Mouse (Mus musculus) gastrocnemius, adult 8-10 months (tissue): ENCODE data around the gene Pbx1. TPM values are rescaled to one million over a fixed set of nuclear protein-coding genes. Genes with fewer than 3 reads are reported as not detected.
A peak's percentile ranks its signal among the peaks of the same experiment; 100 is the strongest.

Experiments
- DNase-seq, 2 experiments: peaks; one replicate each; pipeline ENCODE4 v3.0.0; 2022; ENCODE audit warnings: low spot score in 2 of 2
- total RNA-seq, 4 experiments: library from RNA; stranded (reverse); gene quantifications; 2 replicates each; pipeline ENCODE4 v1.2.4; 2022

Gene Pbx1
- total RNA-seq, 4 experiments from 2014 or later, result 18.8 to 23.7 (median 20.0) TPM

DNA sequence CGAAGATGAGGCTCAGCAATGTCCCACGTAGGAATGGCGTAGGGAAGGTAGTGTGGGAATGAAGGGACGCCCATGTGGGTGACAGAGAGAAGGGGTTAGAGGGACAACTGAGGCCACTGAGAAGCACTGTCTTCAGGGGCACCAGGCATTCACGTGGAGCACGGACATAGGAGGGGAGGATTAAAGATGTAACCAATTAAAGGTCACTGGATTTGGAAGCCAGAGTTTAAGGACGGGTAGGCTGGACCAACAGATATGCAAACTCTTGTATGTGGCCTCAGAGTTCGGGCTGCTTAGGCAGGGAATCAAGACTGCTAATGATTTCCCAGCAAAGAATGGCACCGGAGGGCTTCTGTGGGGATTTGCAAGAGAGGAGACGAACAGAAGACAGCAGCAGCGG, 252.4 kb downstream of the Pbx1 start:
- DNase-seq, result no peak

DNA sequence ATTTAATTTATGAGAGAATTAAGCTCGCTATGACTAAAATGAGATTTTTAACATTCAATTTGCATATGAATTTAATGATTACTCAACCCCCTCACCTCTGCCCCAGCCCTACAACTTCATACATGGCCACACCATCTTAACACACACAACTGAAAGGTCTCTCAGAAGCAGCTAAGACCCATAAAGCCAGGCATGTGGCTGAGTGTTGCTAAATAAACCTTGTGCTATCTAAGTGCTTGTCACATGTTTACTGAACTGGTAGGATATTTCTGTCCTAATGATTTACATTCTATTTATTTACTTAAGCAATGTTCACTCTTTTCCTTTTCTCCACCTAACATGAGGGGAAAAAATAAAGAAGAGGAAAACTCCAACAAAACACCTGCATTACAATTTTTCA, 253.5 kb downstream of the Pbx1 start:
- DNase-seq, result no peak

DNA sequence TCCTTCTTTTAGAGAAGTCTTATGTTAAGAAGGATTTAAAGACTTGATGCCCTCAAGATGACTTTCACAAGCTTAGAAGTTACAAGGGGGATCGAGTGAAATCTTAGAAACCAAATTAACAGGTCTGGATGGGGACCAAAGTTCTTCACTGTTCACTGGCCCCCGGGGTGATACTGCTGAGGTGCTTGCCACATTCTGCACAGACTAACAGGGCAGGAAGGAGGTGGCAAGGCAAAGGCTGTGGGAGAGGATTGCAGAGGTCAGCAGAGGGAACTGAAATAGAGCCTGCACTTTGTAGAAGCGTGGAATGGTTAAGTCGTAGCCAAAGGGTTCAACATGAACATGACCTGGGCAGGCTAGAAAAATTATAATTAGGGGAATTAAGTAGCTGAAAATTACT, 256.5 kb downstream of the Pbx1 start:
- peak in 1 of 2 experiments; percentile 13 for DNase-seq

DNA sequence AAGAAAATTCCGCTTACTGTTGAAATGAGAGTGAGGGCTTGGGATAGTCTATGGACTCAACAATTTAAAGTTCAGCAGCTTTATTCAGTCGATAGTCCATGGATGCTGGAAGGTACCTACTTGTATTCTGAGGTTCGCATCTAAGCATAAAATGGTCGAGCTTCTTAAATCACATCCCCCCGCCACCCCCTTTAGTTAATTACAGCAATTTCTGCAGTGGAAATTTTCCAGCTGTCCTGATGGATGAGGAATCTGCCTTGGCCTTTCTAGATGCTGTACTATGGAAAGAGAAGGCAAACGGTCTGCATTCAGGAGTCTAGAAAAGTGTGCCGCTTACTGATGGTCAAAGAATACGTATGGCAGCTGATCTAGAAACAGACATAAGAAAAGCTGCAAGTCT, 262.3 kb downstream of the Pbx1 start:
- DNase-seq, result no peak

DNA sequence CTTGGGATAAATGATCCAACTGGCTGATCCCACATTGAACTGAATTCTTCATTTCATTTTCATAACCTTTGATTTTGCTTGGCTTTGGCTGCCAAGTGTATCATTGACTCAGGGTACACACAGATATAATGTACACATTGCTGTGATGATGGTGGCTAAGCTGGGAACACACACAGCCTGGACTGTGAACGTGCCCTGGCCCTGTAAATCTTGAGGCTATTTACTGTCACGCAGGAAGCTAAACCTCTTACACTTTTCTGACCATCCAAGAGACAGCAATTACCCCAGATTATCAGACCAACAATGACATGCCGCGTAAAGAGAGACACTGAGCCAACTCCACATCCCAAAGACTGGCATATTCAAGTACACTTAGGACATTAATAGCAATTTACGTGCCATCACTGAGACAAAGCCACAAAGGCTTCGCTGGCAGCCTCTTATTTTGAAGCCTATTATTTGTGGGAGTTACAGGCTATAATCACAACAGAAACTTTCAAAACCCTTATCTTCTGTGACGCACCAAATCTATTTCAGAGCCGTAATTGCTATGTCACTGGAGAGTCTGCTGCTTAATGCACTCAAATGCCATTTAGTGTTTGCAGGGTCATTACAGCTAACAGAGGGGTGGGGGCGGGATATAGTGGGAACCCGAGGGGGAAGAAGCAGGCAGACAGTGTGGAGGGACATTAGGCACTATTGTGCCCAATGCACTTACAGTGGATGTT, 262.9 kb downstream of the Pbx1 start:
- no peak for DNase-seq

DNA sequence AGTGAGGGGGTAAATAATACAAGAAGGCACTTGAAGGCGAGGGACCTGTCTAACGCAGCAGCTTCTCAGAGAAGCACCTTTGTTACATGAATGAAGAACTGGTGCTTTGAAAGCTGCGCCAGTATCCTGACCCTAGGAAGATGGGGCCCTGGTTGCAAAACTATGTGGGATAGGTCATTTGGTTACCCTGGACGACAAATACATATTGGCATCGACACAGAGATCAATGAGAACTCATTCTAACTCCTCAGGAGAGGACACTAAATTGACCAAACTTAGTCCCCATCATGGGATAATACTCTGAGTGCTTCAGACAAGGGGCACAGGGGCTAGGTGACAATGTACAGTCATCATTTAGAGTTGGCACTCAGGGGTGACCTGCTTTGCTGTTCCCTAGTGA, 264.3 kb downstream of the Pbx1 start:
- DNase-seq, result no peak

DNA sequence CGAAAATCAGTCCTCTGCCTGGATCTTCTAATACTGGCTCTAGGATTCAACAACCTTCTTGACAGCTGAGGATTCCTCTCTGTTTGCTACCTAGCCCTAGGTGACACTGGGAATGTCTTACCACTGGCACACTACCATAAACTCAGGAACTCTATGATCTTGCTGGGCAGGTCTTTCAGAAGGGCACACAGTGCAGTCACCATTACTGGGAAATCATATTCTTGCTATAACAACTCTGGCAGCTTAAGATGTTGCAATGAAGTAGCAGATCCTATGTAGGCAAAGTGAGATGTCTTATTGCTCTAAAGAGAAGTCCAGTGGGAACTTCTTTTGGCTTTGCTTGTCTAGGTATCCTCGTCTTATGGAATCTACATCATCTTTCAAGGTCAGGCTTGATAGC, 265.2 kb downstream of the Pbx1 start:
- no peak for DNase-seq

DNA sequence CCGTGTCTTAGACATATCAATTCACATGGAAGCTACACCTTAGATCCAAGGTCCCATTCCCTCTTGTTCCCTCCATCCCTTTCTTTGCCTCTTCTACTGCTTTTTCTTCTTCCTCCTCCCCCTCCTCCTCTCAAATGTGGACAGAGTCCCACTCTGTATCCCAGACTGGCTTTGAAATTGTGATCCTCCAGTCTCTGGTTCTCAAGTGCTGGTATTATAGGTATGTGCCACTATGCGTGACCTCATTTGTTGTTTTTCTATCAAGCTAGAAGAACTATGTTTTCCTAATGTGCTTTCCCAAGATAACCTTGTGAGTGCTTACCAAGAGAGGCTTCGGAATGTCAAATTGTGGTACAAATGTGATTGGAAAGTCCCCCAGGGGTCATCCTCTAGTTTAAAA, 267.1 kb downstream of the Pbx1 start:
- DNase-seq, result no peak

DNA sequence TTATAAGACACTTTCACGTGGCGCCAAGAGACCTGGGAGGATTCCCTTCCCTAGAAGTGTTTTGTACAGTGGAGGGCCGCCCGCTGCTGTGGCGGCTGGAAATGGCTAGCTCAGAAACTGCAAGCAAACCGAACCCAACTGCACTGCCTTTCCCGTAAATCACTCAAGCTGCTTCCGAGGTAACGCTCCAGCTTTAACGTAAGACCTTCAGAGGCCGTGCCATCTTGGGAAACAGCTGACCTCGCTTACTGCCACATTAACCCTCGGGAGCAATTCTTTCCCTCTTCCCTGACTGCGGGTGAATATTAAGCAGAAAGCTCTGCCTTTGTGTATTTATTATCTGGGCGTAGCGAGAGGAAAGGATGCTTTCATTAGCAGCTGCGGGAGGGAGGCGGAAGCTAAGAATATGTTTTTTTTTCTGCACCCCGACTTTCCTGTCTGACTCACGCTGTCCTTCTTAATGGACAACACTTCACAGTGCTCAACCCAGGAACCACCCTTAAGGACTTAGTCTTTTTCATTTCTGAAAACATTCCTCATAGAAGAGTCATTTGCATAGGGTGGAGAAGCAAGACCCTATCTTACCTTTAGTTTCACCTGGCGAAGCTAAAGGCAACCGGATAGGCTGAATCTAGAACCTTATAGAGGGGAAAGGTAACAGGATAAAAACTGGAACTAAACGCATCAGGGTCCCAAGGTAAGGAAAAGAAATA, 268.4 kb downstream of the Pbx1 start:
- peak in 1 of 2 experiments; percentile 12 for DNase-seq

DNA sequence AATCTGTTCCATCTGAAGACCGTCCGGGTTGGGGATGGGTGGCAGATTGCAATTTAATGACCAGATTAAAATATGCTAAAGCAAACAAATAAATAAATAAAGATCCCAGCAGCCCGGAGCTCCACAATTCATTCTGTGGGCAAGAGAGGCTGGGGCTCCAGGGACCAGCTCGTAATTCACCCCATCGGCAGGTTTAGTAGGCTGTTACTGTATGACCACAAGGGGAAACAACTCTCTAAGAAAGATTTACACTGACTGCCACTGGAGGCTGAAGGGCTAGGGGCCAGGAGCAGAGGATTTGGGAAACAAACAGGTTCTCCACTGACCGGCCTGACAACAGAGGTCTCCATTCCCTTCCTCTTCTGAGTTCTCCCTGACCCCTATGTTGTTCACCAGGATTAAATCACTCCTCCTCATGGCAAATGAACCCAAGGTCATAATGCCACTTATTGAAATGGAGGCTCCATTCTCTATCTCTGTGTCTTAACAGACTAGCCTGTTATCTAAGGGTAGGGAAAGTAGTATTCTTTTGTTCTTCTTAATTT, 292.9 kb downstream of the Pbx1 start:
- no peak for DNase-seq

DNA sequence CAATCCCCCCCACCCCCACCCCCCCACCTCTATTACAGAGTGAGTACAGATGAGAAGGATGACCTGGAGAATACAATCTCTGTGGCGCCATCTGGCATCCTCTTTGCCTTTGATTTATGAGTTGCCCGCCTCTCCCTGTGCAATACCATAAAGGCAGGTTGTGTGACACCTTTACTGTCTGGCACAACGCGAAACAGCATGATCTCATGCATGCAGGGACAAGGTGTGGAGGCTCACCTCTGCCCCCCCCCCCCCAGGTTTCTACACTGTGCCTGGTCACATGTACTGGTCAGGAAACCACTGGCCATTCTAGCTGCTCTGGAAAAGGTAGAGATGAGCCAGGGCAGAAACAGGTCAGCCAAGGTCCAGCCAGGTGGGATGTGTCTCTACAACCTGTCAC, 293.4 kb downstream of the Pbx1 start:
- no peak for DNase-seq

DNA sequence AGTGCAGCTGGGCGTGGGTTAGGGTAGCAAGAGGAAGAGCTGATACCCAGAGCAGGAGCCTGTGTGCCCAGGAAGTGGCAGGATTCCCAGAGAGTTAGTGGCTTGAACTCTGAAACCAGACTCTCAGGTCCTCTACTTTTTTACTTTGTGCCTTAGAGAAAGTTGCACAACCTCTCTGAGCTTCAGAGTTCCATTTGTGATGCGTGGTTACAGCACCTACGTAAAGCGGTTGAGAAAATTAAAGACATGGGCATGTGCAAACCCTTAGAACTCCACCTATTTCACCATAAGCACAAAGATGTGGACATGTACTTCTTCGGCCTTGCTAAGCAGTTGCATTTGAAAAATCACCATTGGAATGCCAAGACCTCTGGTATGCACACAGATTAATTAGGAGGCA, 294.2 kb downstream of the Pbx1 start:
- DNase-seq, result no peak

DNA sequence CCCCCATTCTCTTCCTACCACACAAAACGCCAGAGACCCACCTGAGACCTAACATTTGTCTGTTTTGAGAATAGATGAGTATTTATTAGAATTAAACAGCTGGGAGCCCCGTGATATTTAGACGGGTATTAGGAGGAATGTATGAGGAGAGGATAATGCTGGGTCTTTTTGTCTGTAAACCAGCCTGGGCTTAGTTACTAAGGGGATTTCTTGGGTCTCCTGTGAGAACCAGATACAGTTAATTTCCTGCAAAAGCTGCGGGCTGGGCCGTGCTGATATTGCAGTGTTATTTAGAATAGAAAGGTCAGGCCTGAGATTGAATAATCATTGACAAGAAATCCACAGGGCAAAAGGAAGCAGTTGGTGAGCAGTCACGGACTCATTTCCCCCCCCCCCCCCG, 296.5 kb downstream of the Pbx1 start:
- DNase-seq, result no peak

DNA sequence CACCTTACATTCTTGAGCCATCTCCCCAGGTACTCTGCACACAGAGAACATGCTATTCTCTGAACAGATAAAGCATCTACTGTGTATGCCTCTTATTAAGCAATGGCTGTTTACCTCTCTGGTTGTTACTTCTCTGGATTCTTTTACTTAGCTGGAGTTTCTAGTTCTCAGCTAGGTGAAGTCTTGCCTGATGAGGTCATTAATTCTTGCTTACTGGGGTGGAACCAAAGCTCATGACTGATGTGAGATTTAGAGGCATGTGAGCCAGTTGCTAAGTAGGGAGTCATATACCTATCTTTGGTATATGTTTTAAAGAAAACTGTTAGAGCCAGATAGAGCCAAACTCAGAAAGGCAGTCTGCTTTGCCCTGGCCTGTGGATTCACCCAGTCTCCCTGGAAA, 298.4 kb downstream of the Pbx1 start:
- DNase-seq, result no peak

DNA sequence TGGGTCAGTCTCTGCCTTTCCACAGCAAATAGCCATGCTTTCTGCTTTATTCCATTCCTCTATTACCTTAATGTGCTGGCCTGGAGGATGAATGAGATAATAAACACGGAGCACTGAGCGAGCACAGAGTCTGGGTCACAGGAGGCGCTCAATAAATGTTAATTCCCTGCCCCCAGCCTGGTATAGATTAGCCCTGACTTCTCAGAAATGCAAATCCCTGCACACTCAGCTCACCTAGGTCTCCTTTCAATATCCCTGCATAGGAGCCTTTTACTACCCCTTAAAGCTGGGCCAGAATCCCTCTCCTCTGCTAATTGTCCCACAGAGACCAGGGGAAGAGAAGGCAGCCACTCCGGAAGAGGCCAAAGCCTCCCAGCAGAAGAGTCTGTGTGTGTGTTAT, 304.1 kb downstream of the Pbx1 start:
- DNase-seq, result no peak

DNA sequence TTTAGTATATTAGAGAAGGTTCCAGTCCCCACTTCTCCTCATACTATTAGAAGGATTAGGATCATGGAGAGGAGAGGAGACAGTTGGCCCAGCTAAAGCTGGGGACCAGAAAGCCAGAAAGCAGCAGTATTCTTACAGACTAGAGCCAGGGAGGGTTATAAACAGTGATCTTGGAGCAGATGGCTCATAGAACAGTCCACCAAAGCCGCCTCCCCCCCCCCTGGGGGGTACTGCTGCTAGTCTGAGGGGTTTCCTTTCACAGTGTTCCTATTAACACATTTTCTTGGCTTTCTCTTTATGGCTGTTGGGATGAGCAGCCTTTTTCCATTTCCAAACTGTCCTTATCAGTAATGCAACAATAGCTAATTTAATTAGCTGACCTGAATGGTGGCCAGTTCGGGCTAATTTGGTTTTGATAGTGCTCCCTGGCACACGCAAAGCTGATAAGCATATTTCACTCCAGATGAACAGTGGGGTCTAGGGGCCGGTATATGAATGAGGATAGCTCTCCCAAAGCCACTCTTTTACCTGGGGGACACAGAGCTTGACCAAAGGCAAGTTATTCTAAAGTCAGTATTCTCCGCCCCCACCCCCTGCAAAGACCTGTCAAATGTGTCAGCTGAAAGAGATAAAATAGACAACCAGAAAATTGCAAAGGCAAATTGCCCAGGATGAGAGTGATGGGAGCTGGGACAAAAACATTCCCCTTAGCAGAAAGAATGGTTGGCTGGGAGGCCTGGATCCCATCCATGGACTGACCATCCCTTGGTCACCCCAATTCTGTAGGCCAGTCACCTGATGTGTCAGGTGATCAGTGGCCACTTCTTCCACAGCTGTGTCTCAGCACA, 307.2 kb downstream of the Pbx1 start:
- DNase-seq, result no peak

DNA sequence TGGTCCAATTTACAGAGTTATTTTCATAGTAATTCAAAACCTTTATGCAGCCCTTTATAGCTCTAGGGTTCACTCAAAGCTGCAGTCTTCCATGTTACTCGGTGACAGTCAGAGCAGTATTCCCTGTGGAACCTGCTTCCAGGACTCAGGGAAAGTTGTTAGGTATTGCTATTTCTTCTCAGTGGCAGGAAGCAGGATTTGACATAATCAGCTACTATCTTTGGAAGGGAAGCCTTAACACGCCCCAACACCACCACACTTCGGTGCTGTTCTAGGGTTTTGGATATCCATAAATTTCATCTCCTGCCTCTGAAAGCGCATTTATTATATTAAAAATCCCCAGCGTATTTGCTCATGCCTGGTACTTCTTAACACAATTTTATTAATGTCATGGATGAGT, 314.0 kb downstream of the Pbx1 start:
- DNase-seq, result no peak

DNA sequence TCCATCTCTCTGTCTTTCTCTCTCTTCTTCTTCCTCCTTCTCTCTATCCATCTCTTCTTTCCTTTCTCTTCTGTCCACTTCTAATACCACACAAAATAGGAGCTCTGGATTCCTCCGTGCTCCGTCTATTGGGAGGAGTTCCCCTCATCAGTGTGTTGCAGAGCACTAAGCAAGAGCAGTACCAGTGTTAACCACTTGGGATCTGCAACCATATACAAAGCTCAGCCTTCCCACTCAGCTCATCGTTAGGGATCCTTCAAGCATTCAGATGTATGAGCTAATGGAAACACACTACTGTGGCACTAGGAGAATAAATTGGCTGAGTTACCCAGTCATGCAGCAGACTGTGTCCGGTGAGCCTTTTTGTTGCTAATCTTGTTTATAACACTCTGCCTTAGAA, 314.7 kb downstream of the Pbx1 start:
- DNase-seq, result no peak

DNA sequence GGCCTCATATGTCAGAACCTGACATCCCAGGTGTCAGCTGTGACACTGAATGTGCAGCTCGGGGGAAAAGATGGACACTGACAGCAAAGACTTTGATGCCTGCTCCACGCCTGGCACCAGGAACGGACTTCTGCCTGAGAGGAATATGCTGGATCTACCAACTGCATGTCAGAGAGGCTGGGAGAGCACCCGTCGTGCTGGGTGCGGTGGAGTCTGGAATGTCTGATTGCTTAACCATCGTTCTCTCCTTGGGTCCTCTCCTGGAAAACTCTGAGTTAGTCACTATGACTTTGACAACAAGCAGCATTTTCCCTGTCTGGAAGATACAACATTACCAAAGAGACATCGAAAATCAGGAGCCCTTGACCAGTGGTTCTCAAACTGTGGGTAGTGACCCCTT, 322.3 kb downstream of the Pbx1 start:
- no peak for DNase-seq

DNA sequence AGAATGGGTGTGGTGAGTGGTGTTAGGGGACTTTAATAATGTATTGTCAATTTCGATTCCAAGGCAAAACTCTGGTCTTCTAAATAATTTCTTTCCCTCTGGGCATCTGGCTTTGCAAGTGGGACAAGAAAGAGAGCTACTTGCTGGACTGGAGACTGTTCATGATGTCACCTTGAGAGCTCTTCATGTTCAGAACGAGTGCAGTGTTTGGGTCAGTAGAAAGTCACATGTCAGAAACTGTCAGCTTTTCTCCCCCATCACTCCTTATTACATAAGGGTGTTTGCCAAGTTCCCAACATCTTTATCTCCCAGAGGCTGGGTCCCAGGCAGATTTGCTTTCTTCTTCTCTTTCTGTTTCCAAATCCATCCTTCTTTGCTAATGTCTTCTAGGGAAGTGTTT, 328.2 kb downstream of the Pbx1 start:
- DNase-seq, result no peak

DNA sequence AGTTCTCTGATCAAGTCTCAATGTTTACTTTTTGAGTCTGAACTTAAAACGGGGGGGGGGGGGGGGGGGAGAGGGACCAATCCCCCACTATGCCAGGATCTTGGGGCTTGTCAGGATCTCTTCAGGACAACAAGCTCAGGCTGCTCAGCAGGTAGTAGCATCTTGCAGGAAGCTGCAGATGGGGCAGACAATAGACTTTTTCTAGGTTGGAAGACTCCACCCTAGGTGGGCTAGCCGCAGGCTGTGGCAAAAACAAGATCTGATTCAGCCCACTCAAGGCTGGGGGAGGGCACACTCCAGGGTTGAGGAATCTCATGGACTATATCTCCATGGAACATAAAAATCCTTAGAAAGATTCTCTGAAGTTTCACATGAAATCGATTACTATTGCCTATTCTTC, 330.6 kb downstream of the Pbx1 start:
- no peak for DNase-seq

DNA sequence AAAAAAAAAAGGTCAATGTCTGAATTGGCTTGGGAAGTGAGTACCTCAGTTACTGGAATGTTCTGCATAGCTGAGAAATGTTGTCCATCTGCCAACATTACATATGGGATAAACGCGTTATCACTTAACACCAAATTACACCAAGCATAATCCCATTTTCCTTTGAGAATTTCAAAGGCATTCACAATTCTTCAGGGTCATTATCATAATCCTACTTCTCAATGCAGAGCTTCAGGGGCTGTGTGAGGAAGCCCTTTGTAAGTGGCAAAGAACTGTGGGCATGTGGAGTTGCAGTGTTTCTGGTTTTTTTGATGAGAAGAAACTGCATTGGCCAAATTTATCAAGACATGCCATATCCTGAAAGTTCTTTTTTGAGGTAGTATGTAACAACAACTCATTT, 333.3 kb downstream of the Pbx1 start:
- DNase-seq, result no peak
